Mouse (Mus musculus): ENCODE measurements at regions not wholly inside any gene's neighbourhood (a gene's known extent, or its start where the extent isn't known, plus 50 kb on each side); places are given as distances from the start of the nearest gene placed in this dataset.

DNA sequence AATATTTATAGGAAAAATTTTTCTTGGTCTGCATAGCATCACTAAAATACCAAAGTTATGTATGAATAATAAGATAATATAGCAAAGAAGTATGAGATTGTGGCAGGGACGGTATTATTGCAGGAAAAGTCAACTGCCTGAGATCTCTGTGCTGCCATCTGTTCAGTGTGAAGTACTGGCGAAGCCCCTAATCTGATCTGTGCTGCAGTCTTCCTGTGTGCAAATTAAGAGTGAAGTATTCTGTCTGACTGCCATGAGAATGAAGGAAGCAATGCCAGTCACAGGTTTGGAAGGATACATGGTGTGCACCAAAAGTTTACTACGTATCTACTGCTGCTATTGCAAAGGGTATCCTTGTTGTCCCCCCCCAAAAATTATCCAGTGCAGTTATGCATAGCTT is 501.5 kb downstream of the Rab28 start:
- DNase-seq (ENCODE audit: low spot score in 2 of 2) = no peak

DNA sequence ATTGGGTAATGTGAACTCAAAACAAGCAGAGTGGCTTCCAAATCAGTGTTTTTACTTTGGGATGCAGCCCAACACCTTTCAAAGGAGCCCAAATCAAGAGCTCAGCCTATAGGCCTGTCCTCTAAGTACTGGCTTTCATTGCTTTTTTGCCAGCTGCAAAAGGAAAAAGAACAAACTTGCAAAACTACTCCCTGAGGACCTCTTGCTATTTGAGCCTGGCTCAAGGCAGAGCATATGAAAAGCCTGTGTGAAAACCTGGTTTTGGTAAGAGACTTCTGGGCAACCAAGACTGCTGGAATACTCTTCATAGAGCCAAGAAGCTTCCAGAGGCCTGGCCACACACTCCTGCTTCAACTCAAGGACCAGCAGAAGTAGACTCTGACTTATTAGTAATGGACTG is 503.5 kb downstream of the Rab28 start:
- DNase-seq (ENCODE audit: low spot score in 2 of 2) = no peak

DNA sequence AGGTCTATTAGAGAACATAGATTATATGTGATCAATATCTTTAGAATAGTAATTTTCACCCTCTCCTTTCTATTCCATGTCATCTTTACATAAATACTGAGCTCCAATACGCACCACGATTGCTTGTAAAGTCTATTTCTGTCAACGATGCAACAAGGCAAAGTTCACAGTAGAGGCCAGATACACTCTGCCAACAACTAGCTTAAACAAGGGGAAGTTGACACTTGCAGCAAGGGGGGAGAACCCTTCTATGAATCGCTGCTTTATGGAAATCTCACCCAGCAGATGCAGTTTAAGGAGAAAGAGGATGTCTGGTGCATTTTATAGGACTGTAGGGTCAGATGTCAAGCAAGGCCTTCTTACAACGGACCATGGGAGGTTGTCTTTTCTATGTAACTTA is 520.8 kb downstream of the Rab28 start:
- no peak for DNase-seq (ENCODE audit: low spot score in 2 of 2)

DNA sequence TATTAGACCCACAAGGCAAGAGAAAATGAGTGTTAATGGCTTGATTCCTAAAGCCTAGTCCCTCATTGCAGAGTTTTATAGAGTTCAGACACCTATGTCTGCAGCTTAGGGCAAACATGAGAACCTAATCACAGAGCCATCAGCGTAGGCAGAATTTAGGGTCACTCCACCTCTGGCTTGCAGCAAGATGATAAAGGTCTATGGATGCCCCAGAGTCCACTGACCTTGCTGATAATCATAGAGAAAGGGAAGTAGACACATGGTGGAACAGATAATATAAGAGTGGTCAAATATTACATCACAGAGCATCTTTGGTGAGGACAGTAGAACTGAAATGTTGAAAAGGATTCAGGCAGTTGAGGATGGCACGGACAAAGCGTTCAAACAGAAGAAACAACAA is 530.7 kb downstream of the Rab28 start:
- no peak for DNase-seq (ENCODE audit: low spot score in 2 of 2)

DNA sequence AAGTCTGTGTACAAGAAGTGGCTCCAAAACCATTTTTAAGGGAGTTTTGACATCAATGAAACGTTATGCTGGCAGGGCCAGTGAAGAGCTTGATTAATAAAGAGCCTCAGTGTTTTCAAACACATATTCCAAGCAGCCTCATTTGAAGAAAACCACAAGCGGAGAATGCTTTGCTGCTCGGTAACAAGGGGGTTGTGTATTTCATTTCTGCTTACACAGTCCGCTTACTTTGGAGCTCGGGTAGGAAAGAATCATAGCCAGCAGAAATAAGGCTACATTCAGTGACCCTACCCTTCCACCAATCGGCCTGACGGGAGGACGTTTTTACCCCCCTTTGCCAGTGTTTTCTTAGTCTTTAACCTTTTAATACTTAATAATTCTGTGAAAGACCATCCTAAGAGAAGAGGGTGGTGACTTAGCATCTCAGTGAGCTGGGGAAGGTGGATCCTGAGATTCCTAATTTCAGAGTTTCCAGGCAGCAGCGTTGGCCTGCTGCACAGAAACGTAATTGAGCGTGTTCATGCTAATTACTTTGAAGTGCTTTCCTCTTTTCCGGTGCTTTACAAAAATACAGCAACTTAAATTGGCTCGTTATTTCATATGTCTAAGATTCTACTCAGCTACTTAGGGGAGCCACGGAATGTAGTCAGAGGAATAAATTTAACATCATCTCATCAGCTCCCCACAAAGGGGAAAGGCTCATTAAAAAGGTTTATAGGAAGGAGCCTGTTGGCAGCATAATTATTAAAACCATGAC is 541.9 kb downstream of the Rab28 start:
- DNase-seq (ENCODE audit: low spot score in 2 of 2) = no peak

DNA sequence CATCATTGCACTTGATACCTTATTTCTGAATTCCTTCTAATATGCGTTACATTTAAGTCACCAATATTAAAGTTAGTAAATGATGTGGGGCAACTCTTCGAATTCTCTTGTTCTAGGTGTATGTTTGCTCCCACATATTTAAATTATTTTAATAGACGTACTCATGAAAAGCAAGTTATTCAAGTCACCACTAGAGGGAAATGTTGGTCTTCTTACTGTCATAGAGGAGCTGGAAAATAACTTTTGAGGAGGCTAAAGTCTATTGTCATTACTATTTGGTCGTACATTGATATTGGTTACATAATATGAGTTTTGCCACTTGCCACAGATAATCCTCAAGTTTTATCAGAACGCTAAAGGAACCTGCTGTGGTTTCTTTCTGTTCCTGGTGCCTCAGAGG is 582.9 kb downstream of the Rab28 start:
- no peak for DNase-seq (ENCODE audit: low spot score in 2 of 2)

DNA sequence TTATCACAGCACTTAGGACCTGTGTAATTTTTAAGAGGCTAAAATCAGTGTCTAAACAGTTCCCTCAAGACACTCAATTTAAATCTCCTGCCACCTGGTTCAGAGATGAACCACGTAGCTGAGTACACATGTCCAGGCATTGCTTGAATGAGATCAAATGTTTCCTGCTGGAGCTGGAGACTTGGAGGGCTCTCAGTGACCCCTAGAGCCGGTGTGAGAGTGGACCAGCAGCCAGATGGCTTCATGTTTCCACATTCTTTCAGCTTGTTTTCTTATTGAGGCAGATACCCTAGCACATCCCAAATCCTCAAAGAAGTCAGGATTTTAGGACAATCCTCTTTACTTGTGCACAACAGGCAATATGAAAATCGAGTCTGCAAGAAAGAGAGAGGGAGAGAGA is 590.3 kb downstream of the Rab28 start:
- no peak for DNase-seq (ENCODE audit: low spot score in 2 of 2)

DNA sequence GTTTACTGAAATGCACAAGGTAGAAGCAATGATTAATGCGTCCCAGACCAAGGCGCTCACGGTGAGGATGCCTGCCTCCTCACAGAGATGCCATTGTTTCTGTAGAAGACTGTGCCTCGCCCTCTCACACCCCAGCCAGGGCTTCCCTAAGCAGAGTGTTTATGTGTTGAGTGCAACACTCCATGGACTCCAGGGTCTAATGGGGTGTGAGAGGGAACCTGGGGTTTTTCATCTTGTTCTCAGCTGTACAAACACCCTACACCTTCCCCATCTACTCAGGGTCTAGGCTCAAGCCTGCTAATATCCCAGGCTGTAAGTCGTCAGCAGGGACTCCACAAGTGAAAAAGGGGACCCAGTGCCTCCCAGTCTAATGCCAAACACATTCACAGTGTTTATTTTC is 620.2 kb downstream of the Rab28 start:
- no peak for DNase-seq (ENCODE audit: low spot score in 2 of 2)

DNA sequence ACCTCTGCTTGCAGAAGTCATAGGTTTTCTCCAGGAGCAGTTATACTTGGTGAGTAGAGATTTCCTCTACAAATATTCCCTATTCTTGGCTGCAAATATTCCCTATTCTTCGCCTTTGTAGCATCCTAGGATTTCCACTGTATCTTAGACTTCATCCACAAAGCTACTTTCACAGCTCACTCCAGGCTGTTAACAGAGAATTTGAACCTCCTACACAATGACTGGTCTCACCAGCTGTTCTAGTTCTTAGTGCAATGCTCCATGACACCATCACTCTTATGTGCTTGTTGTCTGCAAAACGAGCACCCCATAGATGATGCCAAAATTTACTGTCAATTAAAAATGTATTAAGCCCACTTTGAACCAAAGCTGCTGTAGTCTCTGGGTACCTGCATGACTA is 631.5 kb downstream of the Rab28 start:
- DNase-seq (ENCODE audit: low spot score in 2 of 2) = no peak

DNA sequence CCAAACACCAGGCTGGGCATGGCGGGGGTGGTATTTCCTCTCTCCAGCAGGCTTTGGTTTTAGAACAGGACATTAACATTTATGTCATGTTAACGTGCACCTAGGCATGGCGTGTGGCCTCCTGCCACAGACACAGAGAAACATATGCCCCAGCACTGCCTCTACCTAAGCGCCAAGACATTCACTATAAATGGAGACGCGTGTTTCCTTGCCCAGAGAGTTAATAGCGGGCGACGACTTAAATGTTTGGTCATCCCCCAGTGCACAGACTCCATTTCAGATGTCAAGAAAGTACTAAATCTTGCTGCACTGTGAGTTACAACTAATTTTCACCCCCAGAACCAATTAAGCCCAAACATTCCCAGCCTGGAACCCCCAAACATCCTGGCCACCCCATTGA is 646.3 kb downstream of the Rab28 start:
- DNase-seq (ENCODE audit: low spot score in 2 of 2) = no peak

DNA sequence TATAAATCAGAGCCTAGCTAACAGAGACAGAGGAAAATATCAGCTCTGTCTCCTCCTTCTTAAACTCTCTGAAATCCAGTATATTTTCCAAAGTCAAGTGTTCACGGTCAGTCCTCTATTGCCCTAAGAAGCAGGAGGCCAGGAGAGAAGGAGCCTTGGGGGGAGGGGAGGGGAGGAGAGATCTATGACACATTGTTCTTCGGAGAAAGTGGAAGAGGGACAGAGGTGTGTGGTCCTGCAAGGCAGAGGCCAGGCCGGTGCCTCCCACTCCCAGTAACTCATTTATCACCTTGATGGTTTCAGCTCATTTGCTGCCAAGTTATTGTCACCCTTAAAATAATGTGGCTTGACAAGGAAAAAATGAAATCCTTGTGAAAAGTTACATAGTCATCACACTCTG is 646.7 kb downstream of the Rab28 start:
- no peak for DNase-seq (ENCODE audit: low spot score in 2 of 2)

DNA sequence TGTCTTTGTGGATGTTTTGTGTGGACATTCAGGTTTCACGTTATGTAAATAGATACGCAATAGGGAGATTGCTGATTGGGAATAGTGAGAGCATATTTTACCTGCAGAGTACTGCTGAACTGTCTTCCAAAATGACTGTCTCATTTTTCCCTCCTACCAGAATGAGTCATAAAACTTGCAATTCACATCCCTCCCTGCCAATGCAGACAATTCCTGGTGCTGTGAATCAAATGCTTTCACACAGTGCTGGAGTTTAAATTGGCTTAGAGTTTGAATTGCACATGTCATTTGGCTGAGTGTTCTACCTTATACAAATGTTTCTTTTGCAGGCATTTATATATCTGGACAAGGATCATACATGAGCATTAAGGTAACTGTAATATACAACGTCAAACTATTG is 649.9 kb downstream of the Rab28 start:
- no peak for DNase-seq (ENCODE audit: low spot score in 2 of 2)

DNA sequence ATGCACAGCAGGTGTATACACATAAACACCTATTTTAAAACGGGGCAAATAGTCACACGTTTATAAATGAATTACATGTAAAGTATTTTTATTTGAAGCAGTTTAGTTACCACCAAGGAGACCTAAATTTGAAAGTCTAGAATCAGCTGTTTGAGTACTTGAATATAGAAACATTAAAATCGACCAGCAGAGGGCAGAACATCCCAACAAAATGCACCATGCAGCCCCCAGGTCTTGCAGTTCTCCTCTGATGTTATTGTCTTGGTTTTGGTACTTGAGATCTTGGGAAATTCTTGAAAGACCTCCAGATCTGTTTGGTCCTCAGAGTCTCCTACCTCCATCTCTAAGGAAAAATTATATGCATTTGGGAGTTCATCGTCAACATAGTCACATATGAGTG is 656.0 kb downstream of the Rab28 start:
- DNase-seq (ENCODE audit: low spot score in 2 of 2) = peak in 1 of 2 experiments; percentile 30

DNA sequence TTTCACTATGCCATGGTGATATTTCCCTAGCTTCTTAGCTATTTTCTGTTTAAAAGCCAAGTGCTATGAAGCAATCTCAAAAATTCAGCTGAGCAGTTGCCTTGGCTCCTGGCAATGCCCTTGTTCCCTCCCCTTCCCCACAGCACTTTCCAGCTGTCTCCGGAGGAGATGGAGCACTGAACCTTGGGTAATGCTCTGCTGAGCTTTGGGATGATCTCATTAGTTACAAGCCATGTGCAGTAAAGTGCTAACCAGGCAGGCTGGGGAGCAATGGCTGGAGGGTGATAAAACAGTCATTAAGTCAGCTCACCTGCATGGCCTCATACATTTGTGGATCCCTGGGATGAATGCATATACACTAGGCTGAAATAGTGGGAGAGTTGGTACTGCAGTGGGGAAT is 659.4 kb downstream of the Rab28 start:
- DNase-seq (ENCODE audit: low spot score in 2 of 2) = no peak

DNA sequence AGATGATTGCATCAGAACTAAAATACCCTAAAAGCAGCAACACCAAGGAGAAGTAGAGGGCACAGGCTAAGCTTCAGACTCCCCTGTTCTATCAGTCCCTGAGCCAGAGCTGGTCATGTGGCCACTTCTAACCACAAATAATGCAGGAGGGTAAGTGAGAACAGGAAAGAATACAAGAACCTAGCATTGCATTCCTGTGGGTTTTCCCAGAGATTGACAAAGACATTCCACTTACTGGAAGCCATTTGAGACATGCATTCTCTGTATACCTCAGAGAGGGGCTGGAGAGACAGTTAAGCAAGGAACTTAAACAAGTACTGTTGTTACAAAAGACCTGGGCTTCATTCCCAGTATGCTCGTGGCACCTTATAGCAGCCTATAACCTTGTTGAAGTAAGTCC is 662.7 kb downstream of the Rab28 start:
- no peak for DNase-seq (ENCODE audit: low spot score in 2 of 2)

DNA sequence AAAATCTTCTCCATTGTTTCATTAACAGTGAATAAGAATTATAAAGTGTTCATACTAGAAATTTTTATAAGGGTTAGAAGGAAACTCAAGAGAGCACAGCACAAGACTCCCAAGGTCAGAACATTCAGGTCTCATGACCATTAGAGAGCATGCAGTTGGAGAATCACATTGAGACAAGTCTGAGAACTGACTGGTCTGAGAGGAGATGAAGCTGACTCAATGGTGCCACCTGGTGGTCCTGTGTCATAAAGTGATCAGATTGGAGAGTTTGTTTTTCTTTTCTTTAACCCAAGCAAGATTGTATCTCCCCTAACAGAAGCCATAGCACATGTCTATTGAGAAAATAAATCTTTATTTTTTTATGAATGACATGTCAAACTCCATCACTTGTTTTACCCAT is 663.5 kb downstream of the Rab28 start:
- DNase-seq (ENCODE audit: low spot score in 2 of 2) = peak; percentile 52 to 76

DNA sequence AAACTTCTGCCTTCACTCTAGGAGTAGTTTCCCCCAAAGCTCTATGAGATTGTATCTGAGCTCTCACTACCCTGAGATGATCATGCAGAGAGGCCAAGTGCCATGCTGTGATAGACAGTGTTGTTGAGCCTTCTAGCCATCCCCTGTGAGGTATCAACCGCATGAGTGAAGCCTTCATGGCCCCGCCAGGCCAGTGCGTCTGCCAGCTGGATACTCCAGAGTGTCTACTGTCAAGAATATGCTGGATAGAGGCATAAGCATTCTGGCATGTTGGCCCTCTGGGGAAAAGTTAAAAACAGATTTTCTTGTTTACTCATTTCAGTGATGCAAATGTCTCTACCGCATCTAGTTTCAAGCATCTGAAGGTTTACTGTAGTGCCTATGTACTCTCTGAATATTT is 669.2 kb downstream of the Rab28 start:
- no peak for DNase-seq (ENCODE audit: low spot score in 2 of 2)

DNA sequence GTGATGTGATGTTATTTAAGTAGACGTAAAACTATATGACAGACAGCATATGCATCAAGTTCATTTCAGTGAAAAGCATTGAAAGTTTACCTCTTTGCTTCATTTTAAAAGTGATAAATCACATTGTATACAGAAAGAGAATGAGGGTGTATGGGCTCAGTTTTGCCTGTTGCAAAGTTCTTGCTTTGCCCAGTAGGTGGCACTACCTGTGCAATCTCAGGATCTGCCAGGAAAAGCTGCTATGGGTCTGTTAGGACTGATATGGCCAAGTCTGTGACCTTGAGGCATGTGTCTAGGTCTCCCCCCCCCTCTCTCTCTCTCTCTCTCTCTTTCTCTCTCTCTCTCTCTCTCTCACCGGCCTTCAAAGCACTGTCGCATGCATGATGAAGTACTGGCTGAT is 701.3 kb downstream of the Rab28 start:
- DNase-seq (ENCODE audit: low spot score in 2 of 2) = peak in 1 of 2 experiments; percentile 14

DNA sequence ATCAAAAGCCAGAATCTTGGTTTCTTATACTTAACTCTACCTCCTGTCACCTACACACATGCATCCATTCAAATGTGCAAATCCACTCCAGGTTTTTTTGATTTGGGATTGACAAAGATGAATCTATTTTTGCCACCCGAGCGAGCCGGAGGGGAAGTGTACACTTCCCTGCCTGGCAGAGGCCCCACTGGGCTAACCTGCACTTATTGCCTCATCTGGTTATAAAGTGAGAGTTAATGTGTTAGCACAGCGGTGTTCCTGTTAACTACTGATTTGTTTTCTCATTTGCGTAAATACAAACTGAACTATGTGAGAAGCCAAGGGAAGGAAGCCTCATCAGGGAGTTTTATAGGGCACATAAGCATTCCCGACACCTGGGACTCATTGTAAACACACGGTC is 721.4 kb downstream of the Rab28 start:
- no peak for DNase-seq (ENCODE audit: low spot score in 2 of 2)

DNA sequence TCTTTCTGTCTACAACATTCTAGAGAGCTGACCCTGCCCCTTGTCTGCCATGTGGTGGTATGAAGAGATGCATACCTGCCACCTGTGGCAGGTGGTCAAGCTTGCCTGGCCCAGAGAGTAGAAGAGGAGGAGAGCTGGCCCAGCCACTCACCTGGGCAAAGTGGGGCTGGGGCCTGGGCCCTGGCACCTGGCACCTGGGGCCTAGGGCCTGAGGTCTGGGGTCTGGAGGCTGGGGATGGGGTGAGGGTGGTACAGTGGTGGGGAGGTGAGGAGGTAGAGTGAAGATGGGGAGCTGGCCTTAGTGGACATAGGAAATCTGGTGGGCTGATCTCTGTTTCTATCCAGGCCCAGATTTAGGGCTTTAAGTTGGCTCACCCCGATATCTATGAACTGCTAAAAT is 733.1 kb downstream of the Rab28 start:
- no peak for DNase-seq (ENCODE audit: low spot score in 2 of 2)

DNA sequence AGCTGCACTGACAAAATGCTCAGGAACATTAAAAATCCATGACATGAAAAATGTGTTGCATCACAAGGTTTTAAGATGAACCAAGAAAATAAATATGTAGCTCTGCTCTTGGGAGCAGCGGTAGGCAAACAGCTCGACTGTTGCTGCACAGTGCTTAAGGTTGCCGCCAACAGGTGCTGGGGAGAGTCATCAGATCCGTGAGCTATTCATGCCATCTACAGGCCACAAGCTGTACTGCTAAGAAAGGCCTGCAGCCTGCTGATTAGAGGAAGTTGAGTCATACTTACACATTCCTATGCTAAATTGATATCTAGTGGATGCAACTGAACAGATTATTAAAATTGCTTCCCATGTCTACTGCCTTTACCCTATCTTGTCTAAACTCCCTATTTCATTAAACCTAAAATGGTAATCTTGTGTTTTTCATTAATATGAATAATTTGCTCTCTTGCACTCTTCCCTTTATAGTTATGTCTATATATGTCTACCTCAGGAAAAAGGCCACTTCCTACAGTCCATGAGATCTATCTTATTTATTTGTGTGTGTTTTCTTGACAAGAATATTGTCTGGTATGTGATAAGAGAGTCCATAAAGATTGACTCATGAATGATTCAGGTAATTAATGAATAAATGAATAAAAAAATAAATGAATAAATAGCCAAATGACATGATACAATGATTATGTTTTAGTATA is 754.9 kb downstream of the Rab28 start:
- DNase-seq (ENCODE audit: low spot score in 2 of 2) = peak; percentile 23 to 57

DNA sequence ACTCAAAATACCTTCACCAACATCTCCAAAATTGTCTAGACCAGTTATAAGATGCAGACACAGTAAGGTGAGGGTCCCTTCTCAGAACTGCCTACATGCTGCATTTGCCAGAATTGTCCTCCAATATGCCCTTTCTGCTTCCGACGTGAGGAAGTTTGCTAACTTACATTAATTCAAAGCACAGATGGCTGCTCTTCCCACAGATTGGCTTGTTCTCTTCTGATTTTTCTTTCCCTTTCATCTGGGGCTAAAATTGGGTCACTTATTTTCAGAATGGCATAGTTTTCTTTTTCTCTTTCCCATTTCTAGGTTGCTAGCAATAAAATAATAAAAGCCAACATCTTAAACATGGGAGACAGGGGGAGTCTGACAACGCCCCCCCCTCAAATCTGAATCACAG is 778.8 kb downstream of the Rab28 start:
- no peak for DNase-seq (ENCODE audit: low spot score in 2 of 2)

DNA sequence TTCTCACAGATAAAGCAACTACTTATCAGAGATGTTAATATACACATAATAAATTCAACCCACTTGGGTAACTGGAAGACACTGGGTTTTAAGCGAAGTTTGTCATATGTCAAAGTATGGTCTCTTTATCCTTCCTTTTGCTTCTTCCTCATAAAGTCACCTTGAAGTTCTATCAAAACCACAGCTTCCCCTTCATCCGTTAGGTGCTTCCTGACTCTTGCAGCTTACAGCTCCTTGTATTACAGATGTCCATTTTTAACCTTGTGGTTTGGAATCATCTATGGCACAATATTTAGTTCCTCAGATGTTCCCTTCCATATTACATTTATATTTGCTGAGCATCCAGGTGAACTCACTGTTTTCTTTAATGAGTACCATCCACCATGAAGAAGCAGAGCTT is 787.0 kb downstream of the Rab28 start:
- DNase-seq (ENCODE audit: low spot score in 2 of 2) = no peak

DNA sequence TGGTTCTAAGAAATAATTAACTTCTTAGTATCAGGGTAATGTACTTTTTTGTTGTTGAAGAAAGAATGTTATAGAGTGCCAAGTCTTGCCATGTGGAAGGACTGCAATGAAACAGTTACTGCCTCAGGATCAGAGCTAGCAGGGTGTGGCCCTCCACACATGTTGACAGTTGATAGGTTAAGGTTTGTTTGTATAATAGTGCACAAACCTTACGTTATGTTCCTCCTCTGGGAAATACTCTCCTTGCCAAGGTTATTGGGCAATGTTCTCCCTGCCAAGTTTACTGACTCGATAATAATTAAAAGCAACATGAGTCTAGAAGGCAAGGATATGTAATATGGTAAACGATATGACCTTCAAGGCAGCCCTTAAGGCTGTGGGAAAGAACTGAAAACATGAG is 799.2 kb downstream of the Rab28 start:
- DNase-seq (ENCODE audit: low spot score in 2 of 2) = no peak

Measured in cerebellum, postnatal 4 days (tissue).